Mouse (Mus musculus): Measurements from ENCODE around the gene Nqo1.

DNA sequence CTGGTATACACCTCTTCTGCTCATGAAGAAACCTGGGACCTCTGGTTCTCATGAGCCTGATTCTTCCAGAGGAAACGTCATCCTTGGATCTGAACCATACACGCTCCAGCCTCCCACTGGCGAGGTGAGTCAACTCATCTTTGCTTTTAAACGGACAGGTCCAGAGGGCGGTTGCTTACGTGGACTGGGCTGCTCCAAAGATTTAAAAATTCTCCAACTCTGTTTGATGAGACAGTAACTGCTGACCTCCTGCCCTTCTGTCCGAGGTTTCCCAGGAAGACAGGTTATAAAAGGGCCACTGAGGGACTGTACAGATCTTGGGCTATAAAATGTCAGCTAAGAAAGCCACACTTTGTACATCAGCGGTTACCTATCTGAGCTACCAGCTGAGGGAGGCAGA, 27.8 kb upstream of the Nqo1 start:
- no peak for TF ChIP-seq POLR2A (IDR thresholded peaks at IDR 0.05; ENCODE audit: borderline replicate concordance, extremely low read depth, insufficient read depth, insufficient read length, poor library complexity, severe bottlenecking)
- TF ChIP-seq CTCF (IDR thresholded peaks at IDR 0.05; ENCODE audit: borderline replicate concordance, extremely low read depth, insufficient read depth, insufficient read length) = no peak

Measured in brain, embryonic 14.5 days (tissue).